Mouse (Mus musculus) liver, postnatal 0 days (tissue): ENCODE measurements around the gene Calm1.

ENCODE experiments used
- CTCF ChIP-seq: sonication (generic); IDR thresholded peaks from 2 replicates; pipeline ENCODE4 v1.5.1; 2016; ENCODE audit warnings: antibody characterized with exemption, low read depth
- EP300 ChIP-seq: IDR thresholded peaks from 2 replicates; pipeline ENCODE4 v1.6.1; 2016; ENCODE audit warnings: antibody characterized with exemption, low read depth, mild to moderate bottlenecking

DNA sequence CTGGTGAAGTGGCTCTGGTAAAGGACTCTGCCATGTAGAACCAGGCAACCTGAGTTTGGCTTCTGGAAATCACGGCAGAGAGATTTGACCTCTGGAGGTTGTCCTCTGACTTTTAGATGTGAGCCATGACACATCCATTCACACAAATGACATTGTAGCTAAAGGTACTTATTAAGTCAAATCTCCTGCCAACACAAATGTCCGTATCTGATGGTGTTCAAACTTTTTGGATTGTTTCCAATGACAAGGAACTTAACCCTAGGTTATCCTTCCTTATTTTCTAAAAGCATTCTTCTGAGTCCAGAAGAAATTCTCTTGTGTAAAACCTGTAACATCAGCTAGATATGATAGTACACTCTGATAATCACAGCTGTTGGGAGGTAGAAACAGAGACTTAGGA, 13.9 kb downstream of the Calm1 start:
- TF ChIP-seq CTCF (no peak), EP300 (no peak)
